Mouse (Mus musculus) left cerebral cortex, adult 8-10 months (tissue): ENCODE measurements at regions not wholly inside any gene's neighbourhood (a gene's known extent, or its start where the extent isn't known, plus 50 kb on each side); places are given as distances from the start of the nearest gene placed in this dataset.

Experiments used
- DNase-seq, 2 experiments: peaks; one replicate each; pipeline ENCODE4 v3.0.0; 2022; ENCODE audit warnings: low spot score in 2 of 2

DNA sequence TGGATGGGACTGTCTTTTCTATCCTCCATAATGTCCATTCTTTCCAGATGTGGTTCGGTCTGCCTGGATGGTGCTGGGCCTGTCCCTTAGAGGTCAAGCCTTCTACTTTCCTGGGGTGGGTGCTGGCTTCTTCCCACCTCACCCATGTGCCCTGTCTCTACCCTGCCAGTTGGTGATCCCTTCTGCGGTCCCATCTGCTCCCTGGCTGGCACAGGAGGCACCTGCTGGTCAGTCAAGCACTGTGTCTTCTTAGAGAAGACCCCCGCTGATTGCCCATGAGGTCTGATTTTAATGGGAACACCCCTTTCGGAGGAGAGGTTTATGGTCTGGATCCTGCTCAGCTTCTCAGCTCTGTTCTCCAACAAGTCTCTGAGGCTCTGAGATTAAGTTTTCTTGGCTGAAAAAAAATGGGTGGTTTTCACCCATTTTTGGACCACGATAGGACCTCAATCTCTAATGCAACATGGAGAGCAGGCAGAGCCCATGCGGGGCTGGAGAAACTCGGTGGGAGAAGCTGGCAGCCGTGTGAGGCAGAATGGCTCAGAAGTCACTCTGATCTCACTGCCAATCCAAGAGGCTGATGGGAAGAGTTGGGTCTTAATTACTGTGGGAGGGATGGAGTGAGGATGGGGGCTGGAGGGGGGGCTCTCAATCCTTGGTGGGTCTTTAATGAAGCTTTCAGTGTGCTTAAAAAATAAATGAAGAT, 78.5 kb upstream of the Igsf21 start:
- DNase-seq, result no peak

DNA sequence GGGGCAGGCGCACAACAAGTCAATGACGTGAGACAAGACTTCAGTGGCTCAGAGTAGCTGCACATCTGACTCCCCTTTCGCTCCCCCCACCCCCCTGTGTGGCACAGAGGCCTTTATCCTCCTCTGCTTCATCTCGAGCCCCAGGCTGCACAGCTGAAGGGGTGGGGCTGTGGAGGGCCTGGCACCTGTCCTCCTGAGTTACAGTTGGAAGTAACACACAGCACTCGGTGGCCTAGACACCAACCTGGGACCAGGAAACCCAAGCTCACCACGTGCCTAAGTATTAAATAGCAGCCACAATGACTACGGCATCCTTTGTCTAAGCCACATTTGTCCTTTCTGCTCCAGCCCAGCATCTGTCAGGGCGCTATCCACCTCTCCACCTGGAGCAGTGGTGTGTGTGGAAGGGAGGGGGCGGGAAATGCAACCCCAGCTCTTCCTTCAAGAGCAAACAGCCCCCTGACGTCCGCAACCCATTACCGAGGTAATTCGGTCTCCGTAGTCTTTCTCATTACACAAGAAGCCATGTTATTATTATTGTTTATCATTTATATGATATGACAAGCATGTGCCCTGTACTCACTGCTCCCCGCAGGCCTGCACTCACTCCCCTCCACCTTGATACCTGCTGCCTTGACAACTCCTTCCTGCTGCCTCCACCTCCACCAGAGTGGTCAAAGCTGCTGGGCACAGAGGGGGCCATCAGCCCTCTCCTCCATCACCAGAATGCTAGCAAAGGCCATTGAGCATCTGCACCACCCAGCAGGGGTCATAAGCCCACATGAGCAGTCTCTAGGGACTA, 73.7 kb upstream of the Igsf21 start:
- no peak for DNase-seq

DNA sequence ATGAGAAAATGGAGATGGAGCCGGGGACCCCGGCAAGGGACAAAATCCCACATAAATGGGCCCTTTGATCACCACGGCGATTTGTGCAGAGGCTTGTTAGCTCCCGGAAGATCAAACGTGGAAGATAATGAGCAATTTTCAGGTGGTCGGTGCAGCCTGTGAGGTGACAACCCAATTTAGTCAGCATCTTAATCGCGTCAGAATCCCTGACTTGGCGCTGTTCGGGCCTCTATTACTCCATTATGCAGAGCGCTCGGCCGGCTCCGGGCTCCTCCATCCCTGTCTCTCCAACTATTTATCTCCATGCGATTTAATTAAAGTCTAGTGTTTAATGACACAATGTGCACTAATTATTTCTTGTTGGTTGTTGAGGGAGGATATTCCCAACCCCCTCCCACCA, 66.1 kb upstream of the Igsf21 start:
- no peak for DNase-seq

DNA sequence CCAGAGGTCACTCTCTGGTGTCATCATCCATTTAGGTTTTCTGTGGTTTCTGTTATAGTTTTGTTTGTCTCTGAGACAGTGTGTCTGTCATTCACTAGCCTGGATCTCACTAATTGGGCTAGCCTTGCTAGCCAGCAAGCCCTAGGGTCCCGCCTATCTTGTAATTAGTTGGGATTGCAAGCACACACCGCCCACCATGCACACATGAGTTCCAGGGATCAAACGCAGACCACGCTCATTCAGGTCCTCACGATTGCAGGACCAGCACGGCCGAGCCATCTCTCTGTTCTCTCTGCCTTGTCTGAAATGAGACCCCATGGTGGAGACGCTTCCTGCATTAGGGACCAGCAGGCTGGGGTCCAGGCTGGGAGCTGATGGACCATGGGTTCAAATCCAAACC, 60.9 kb upstream of the Igsf21 start:
- no peak for DNase-seq

DNA sequence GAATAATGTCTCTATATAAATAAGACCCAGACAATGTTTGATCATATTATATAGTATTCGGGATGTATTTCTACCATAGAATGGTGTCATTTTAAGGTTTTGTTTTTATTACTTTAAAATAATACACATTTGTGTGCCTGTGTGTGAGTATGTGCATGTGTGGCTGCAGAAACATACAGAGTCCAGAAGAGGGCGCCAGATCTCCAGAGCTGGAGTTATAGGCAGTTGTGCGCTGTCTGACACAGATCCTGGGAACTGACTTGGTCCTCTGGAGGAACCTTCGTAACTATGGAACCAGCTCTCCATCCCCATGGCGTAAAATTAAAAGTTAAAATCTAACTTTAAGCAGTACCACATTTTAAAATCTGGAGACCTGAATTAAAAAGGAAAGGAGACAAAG, 58.4 kb upstream of the Igsf21 start:
- no peak for DNase-seq

DNA sequence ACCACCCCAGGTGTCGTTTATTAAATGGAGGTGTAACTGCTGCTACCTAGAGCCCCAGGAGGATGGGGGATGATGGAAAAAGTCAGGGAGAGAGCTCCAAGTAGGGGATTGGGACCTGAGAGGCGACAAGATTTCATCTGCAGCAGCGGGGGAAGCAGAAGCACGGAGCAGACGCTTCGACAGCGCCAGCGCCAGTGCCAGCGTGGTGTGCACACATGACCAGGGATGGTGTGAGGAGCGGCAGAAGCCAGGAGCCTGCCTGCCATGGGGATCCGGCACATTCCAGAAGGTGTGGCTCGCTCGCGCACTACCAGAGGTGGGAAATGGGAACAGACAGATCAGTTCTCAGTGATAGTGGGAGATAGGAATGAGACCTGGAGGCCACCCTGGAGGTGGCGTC, 55.1 kb upstream of the Igsf21 start:
- peak in 1 of 2 experiments; percentile 60 for DNase-seq

DNA sequence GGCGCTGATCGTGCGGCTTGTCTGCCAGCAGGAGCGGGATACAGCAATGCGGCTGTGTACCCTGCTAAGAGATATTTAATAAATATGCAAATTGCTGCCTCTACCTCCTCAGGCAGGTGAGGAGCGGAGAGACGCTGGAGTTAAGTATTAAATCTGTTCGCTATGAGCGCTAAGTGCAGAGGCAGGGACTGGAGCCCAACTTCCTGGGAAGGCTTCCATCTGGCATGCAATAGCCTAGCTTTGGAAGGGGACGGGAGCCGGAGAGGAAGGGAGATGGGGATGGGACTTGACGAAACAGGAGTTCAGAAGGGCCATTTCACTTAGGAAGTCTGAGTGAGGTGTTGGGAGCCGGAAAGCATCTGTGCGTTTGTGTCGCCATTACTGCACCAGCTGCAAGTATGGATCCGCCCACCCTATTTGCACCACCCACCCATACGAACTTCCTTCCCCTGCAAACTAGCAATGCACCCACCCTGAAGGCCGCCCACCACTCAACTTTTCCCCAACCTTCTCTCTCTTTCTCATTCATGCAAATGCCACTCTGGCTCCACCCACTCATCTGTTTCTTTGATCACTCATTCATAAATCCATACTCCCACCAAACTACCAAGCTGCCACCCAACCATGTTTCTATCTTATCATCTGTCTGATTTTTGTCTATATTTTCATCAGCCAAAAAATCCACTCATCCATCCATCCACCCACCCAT, 51.5 kb upstream of the Igsf21 start:
- DNase-seq, result peak in 1 of 2 experiments; percentile 28
